Mouse (Mus musculus) intestine, embryonic 14.5 days (tissue): ENCODE data around the gene 1700020N01Rik. TPM values are rescaled to one million over a fixed set of nuclear protein-coding genes. Genes with fewer than 3 reads are reported as not detected.
A peak's percentile ranks its signal among the peaks of the same experiment; 100 is the strongest.

ENCODE experiments used
- ATAC-seq: fragments of 200-750 bp; cut with Nextera tagmentation; replicated peaks from 2 replicates; pipeline ENCODE4 v1.8.0; 2017; ENCODE audit warnings: low read depth, moderate number of reproducible peaks, moderate TSS enrichment, moderate library complexity; ENCODE audit not compliant: low FRiP score, low TSS enrichment
- DNase-seq: peaks from one replicate; pipeline ENCODE4 v3.0.0-alpha.2; 2018; ENCODE audit warnings: low spot score
- H3K27ac ChIP-seq: fragments of 300-500 bp; sonication (generic); 2 replicates; pipeline ENCODE4 v1.5.1; 2014; ENCODE audit warnings: low read depth, mild to moderate bottlenecking, control low read depth
- H3K27me3 ChIP-seq: fragments of 300-500 bp; sonication (generic); replicated peaks from 2 replicates; pipeline ENCODE4 v1.6.1; 2014; ENCODE audit warnings: low read length, control low read depth; ENCODE audit not compliant: control insufficient read depth, insufficient read depth
- H3K36me3 ChIP-seq: fragments of 300-500 bp; sonication (generic); 2 replicates; pipeline ENCODE4 v1.6.1; 2014; ENCODE audit warnings: low read length, control low read depth; ENCODE audit not compliant: control insufficient read depth, insufficient read depth
- H3K4me1 ChIP-seq: fragments of 300-500 bp; sonication (generic); replicated peaks from 2 replicates; pipeline ENCODE4 v1.6.1; 2014; ENCODE audit warnings: low read length, control low read depth, mixed read lengths; ENCODE audit not compliant: control insufficient read depth, insufficient read depth
- H3K4me2 ChIP-seq: fragments of 300-500 bp; sonication (generic); 2 replicates; pipeline ENCODE4 v1.6.1; 2014; ENCODE audit warnings: low read length
- H3K4me3 ChIP-seq: fragments of 300-500 bp; sonication (generic); 2 replicates; pipeline ENCODE4 v1.5.1; 2014; ENCODE audit warnings: low read depth, low read length, control low read depth, mixed read lengths
- H3K9ac ChIP-seq: fragments of 300-500 bp; sonication (generic); 2 replicates; pipeline ENCODE4 v1.6.1; 2014; ENCODE audit warnings: mild to moderate bottlenecking, low read length
- H3K9me3 ChIP-seq: fragments of 300-500 bp; sonication (generic); 2 replicates; pipeline ENCODE4 v1.6.1; 2016; ENCODE audit warnings: low read length, control low read depth; ENCODE audit not compliant: control insufficient read depth
- WGBS: fragments of 180-500 bp; shearing (Covaris S2); extraction: QIAGEN DNeasy Blood & Tissue Kit; methylation state at CpG from one replicate; pipeline ENCODE4 v1.1.7; 2014; 5-methylcytosine and 5-hydroxymethylcytosine counted together
- polyA plus RNA-seq: library from polyadenylated mRNA; unstranded; fragments of >200 nt; fragmentation: Nextera tagmentation; extraction: Ambion mirVana; gene quantifications from 2 replicates; pipeline ENCODE4 v1.2.1, GENCODE M21; 2014

Gene 1700020N01Rik
- polyA plus RNA-seq, 1 experiment from 2014 or later = not detected

GRCm38 (mm10) chr10:21632687-21633086, 39.7 kb downstream of the 1700020N01Rik start:
- 0 out of 2 replicates have a peak, but pooled peaks cover 5% of the 10 kb centered on the region for H3K4me1 ChIP-seq
- no peak for ATAC-seq
- no peak overlapping the region for H3K4me2 ChIP-seq
- no peak overlapping the region for H3K4me3 ChIP-seq
- H3K27me3 ChIP-seq = no peaks in the 10 kb centered on the region
- H3K9ac ChIP-seq = no peak overlapping the region
- no peak for DNase-seq
- no peaks in the 10 kb centered on the region for H3K36me3 ChIP-seq
- H3K9me3 ChIP-seq = no peaks in the 10 kb centered on the region
- no peak overlapping the region for H3K27ac ChIP-seq
- 77% methylated on average over 5 of the region's 5 CpGs for WGBS

- no peaks in the 10 kb centered on the region for H3K36me3 ChIP-seq
- ATAC-seq (no peak), DNase-seq (no peak)
- H3K4me2 ChIP-seq = no peak overlapping the region
- 0 out of 2 replicates have a peak overlapping the region, but pooled peaks have one; percentile 22 for H3K27ac ChIP-seq
- H3K27me3 ChIP-seq = no peaks in the 10 kb centered on the region
- no peak overlapping the region for H3K4me3 ChIP-seq
- no peak overlapping the region for H3K9ac ChIP-seq
- 81% methylated on average over 4 of the region's 4 CpGs for WGBS
- 0 out of 2 replicates have a peak, but pooled peaks cover 5% of the 10 kb centered on the region for H3K4me1 ChIP-seq
- H3K9me3 ChIP-seq = no peaks in the 10 kb centered on the region
These were observed 43.2 kb downstream of the 1700020N01Rik start for GRCm38 (mm10) chr10:21635988-21636710.

- H3K9me3 ChIP-seq = no peaks in the 10 kb centered on the region
- DNase-seq (no peak), ATAC-seq (no peak)
These were observed 43.8 kb downstream of the 1700020N01Rik start for GRCm38 (mm10) chr10:21636711-21637081.

GRCm38 (mm10) chr10:21651388-21651787, 58.4 kb downstream of the 1700020N01Rik start:
- no peak overlapping the region for H3K9ac ChIP-seq
- H3K27ac ChIP-seq = no peak overlapping the region
- DNase-seq = no peak
- no peaks in the 10 kb centered on the region for H3K27me3 ChIP-seq
- no peak for ATAC-seq
- no peak overlapping the region for H3K4me3 ChIP-seq
- no peak overlapping the region for H3K4me2 ChIP-seq
- 87% methylated on average over 4 of the region's 4 CpGs for WGBS
- no peaks in the 10 kb centered on the region for H3K36me3 ChIP-seq
- no peaks in the 10 kb centered on the region for H3K4me1 ChIP-seq
- no peaks in the 10 kb centered on the region for H3K9me3 ChIP-seq

More at GRCm38 (mm10) chr10:21636711-21637081, 43.8 kb downstream of the 1700020N01Rik start:
- Histone ChIP-seq H3K27ac (0 out of 2 replicates have a peak overlapping the region, but pooled peaks have one; percentile 22), H3K4me2 (no peak overlapping the region), H3K4me3 (no peak overlapping the region), H3K36me3 (no peaks in the 10 kb centered on the region), H3K9ac (no peak overlapping the region), H3K27me3 (no peaks in the 10 kb centered on the region), H3K4me1 (0 out of 2 replicates have a peak, but pooled peaks cover 5% of the 10 kb centered on the region)
- 63% methylated on average over 6 of the region's 6 CpGs for WGBS

GRCm38 (mm10) chr10:21652426-21653345, 59.7 kb downstream of the 1700020N01Rik start:
- ATAC-seq = no peak
- H3K9me3 ChIP-seq = no peaks in the 10 kb centered on the region
- no peak overlapping the region for H3K27ac ChIP-seq
- no peak overlapping the region for H3K4me2 ChIP-seq
- H3K27me3 ChIP-seq = no peaks in the 10 kb centered on the region
- DNase-seq = no peak
- no peak overlapping the region for H3K4me3 ChIP-seq
- H3K36me3 ChIP-seq = no peaks in the 10 kb centered on the region
- H3K9ac ChIP-seq = no peak overlapping the region
- H3K4me1 ChIP-seq = no peaks in the 10 kb centered on the region
- 82% methylated on average over 24 of the region's 24 CpGs for WGBS

- H3K4me1 ChIP-seq = no peaks in the 10 kb centered on the region
- WGBS = 93% methylated on average over 7 of the region's 7 CpGs
- no peak overlapping the region for H3K27ac ChIP-seq
- DNase-seq = no peak
- no peak overlapping the region for H3K4me3 ChIP-seq
- H3K4me2 ChIP-seq = no peak overlapping the region
- H3K9ac ChIP-seq = no peak overlapping the region
- H3K36me3 ChIP-seq = no peaks in the 10 kb centered on the region
- H3K9me3 ChIP-seq = no peaks in the 10 kb centered on the region
- ATAC-seq = no peak
- H3K27me3 ChIP-seq = no peaks in the 10 kb centered on the region
These were observed 60.5 kb downstream of the 1700020N01Rik start for GRCm38 (mm10) chr10:21653469-21653868.

GRCm38 (mm10) chr10:21659576-21660246, 66.8 kb downstream of the 1700020N01Rik start:
- Histone ChIP-seq H3K9ac (no peak overlapping the region), H3K27ac (no peak overlapping the region), H3K9me3 (no peaks in the 10 kb centered on the region), H3K27me3 (no peaks in the 10 kb centered on the region), H3K4me1 (no peaks in the 10 kb centered on the region), H3K4me2 (no peak overlapping the region), H3K4me3 (no peak overlapping the region), H3K36me3 (no peaks in the 10 kb centered on the region)
- 82% methylated on average over 8 of the region's 8 CpGs for WGBS
- ATAC-seq (no peak), DNase-seq (no peak)

- Histone ChIP-seq H3K27ac (peak overlapping the region; percentile 47; the same call in 1 of the 2 replicates), H3K27me3 (no peaks in the 10 kb centered on the region), H3K9ac (no peak overlapping the region), H3K4me3 (no peak overlapping the region), H3K36me3 (no peaks in the 10 kb centered on the region), H3K4me2 (peak overlapping the region; percentile 34), H3K4me1 (no peaks in the 10 kb centered on the region), H3K9me3 (no peaks in the 10 kb centered on the region; the same call in 1 of the 2 replicates)
- ATAC-seq (0 out of 2 replicates have a peak, but pooled peaks have one; percentile 32), DNase-seq (peak; percentile 65)
- 43% methylated on average over 17 of the region's 17 CpGs for WGBS
These were observed 76.0 kb downstream of the 1700020N01Rik start for GRCm38 (mm10) chr10:21668976-21669375.
